16 mouse cellular contexts compared by ENCODE assay signal in genomic region chr7:97338593-97338992, GRCm38 (mm10).
"Had no signal": no experiment of that assay in that cellular context is flagged by ENCODE, and none has a peak within 500 bp of the region (broad histone marks: within the 10 kb centered on the region; RNA-seq: fewer than 3 reads in every experiment).

No protein-coding gene starts in this region.

- H3K27me3 ChIP-seq: limb, embryonic 15.5 days; megakaryocyte, embryonic 14.5 days; midbrain, embryonic 12.5 days; neural tube, embryonic 13.5 days had no signal

- H3K9me3 ChIP-seq: limb, embryonic 15.5 days; neural tube, embryonic 13.5 days had no signal

- H3K27ac ChIP-seq: hindbrain, postnatal 0 days; limb, embryonic 15.5 days; macrophage; midbrain, embryonic 12.5 days; neural tube, embryonic 13.5 days had no signal

- H3K4me2 ChIP-seq: limb, embryonic 15.5 days; lung, embryonic 14.5 days; midbrain, embryonic 12.5 days; neural tube, embryonic 13.5 days had no signal

- H3K4me1 ChIP-seq: limb, embryonic 15.5 days; midbrain, embryonic 12.5 days had no signal

- H3K36me3 ChIP-seq: limb, embryonic 15.5 days; midbrain, embryonic 12.5 days; neural tube, embryonic 13.5 days had no signal

- ATAC-seq: hindbrain, postnatal 0 days; midbrain, embryonic 16.5 days had no signal

- DNase-seq: kidney, adult 11 months; kidney, postnatal 14 days; layer of hippocampus, postnatal 36 days; lung, embryonic 14.5 days; lung, postnatal 10 days; retina, postnatal 1 day; right cerebral cortex, postnatal 4 days; spleen, adult 18-20 months; thymus, postnatal 14 days had no signal

- H3K4me3 ChIP-seq: limb, embryonic 15.5 days; megakaryocyte, embryonic 14.5 days; midbrain, embryonic 12.5 days; neural tube, embryonic 13.5 days had no signal

- H3K9ac ChIP-seq: limb, embryonic 15.5 days; lung, embryonic 14.5 days; midbrain, embryonic 12.5 days; neural tube, embryonic 13.5 days had no signal
